Mouse (Mus musculus): ENCODE data around the gene Zfp563. TPM values are rescaled to one million over a fixed set of nuclear protein-coding genes. Genes with fewer than 3 reads are reported as not detected.

Zfp563 gene
- polyA plus RNA-seq (2014; fragmentation: Illumina TruSeq; extraction: RNeasy Lipid Tissue Mini Kit (QIAGEN cat#74804); ENCODE audit: low read depth, low replicate concordance) = 3.6 TPM

DNA sequence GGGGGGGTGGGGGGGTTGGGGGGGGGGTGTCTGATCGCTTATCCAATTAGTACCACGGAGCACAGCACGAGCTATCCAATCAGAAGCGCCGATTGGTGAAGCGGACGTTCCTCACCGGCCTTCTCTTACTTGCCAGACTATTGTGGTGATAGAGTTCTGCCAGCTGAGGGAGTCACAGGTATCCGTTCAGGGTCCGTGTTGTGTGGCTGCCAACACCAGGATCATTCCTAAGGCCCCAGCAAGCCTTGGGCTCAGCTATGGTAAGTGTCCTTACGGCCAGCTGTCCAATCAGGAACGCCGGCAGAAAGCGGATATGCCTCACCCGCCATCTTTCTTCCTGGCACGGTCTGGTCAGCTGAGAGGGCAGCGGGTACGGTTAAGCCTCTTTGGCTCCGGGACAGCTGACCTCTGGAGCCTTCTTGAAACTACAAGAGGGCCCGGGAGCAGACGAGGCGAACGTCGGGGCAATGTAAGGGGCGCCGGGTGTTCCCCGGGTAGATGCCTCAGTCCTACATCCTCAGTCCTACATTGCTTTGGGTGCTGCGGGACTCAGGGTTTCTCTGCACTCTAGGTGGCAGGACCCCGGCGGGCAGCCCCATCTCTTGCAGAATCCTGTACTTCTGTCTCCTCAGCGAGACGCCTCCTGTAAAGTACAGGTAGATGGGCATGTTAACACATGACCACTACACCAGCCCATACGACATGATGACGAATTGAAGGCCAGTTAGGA is at the start of gene Zfp563:
Gene Zfp563 (plus strand): TSS at position 91 of the 730 bp plus-strand sequence.

DNA sequence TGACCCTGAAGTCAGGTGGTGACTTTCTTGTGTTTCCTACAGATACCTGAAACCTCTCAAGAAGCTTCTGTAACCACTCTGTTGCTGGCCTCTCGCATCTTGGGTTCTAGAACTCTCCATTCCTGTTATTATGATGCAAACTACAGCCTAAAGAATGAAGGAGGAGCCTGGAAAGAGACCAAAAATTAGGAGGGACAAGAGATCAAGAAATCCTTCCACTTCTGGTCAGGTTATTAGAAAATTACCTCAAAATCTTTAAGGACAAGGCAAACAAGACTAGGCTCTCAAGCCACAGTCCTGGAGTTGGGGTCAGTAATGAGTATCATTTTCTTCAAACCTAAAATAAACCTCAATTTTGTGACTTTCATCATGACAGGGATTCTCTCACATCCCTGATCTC is 21.2 kb upstream of the Zfp563 start, which contains the start of gene 4921501E09Rik:
Gene 4921501E09Rik (minus strand): TSS at position 101 of the 400 bp plus-strand sequence.

DNA sequence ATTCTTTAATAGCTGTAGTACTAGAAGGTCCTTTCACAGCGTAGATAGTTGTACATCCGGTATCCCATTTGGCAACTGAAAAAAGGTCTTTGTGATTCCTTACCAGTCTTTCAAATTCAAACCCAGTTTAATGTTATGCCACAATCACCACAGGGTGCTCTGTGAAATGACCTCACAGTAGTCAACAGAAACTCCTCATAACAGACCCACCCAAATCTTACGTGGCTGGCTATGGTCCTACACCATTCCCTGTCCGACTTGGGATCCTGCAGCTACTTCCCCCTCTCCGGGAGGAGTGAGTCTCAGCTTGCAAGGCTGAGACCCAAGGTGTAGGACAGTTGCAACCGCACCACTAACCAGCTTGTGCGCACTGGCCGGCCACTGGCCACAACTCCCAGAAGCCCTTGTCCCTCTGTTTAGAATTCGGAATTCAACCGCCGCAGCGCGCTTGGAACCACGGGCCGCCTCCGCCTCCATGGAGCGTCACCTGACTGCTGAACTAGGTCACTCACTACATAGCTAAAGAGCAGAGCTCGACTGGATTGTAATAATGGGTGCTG is 50.2 kb downstream of the Zfp563 start, which contains the start of gene Morc2b:
Gene Morc2b (minus strand): TSS at position 423 of the 560 bp plus-strand sequence.

Other genes starting within 250 kb of the Zfp563 start
- gene Zfp870, start 197.7 kb upstream of the Zfp563 start, polyA plus RNA-seq (2014; fragmentation: Illumina TruSeq; extraction: RNeasy Lipid Tissue Mini Kit (QIAGEN cat#74804); ENCODE audit: low read depth, low replicate concordance) = 6.5 TPM
- gene Cyp4f14, start 172.0 kb upstream of the Zfp563 start, polyA plus RNA-seq (2014; fragmentation: Illumina TruSeq; extraction: RNeasy Lipid Tissue Mini Kit (QIAGEN cat#74804); ENCODE audit: low read depth, low replicate concordance) = 0.73 TPM
- 19.5 TPM for gene Cyp4f13, start 141.9 kb upstream of the Zfp563 start, polyA plus RNA-seq (2014; fragmentation: Illumina TruSeq; extraction: RNeasy Lipid Tissue Mini Kit (QIAGEN cat#74804); ENCODE audit: low read depth, low replicate concordance)
- gene Zfp472, start 123.5 kb upstream of the Zfp563 start, polyA plus RNA-seq (2014; fragmentation: Illumina TruSeq; extraction: RNeasy Lipid Tissue Mini Kit (QIAGEN cat#74804); ENCODE audit: low read depth, low replicate concordance) = 2.9 TPM
- 6.6 TPM for gene Zfp952, start 96.2 kb upstream of the Zfp563 start, polyA plus RNA-seq (2014; fragmentation: Illumina TruSeq; extraction: RNeasy Lipid Tissue Mini Kit (QIAGEN cat#74804); ENCODE audit: low read depth, low replicate concordance)
- gene Zfp763, start 55.9 kb upstream of the Zfp563 start, polyA plus RNA-seq (2014; fragmentation: Illumina TruSeq; extraction: RNeasy Lipid Tissue Mini Kit (QIAGEN cat#74804); ENCODE audit: low read depth, low replicate concordance) = 2.8 TPM
- gene 4921501E09Rik, start 21.3 kb upstream of the Zfp563 start, polyA plus RNA-seq (2014; fragmentation: Illumina TruSeq; extraction: RNeasy Lipid Tissue Mini Kit (QIAGEN cat#74804); ENCODE audit: low read depth, low replicate concordance) = not detected
- 0.47 TPM for gene Morc2b, start 50.4 kb downstream of the Zfp563 start, polyA plus RNA-seq (2014; fragmentation: Illumina TruSeq; extraction: RNeasy Lipid Tissue Mini Kit (QIAGEN cat#74804); ENCODE audit: low read depth, low replicate concordance)
- not detected for gene Olfr55, start 79.1 kb downstream of the Zfp563 start, polyA plus RNA-seq (2014; fragmentation: Illumina TruSeq; extraction: RNeasy Lipid Tissue Mini Kit (QIAGEN cat#74804); ENCODE audit: low read depth, low replicate concordance)
- not detected for gene Olfr239, start 102.0 kb downstream of the Zfp563 start, polyA plus RNA-seq (2014; fragmentation: Illumina TruSeq; extraction: RNeasy Lipid Tissue Mini Kit (QIAGEN cat#74804); ENCODE audit: low read depth, low replicate concordance)
- gene Olfr1564, start 132.4 kb downstream of the Zfp563 start, polyA plus RNA-seq (2014; fragmentation: Illumina TruSeq; extraction: RNeasy Lipid Tissue Mini Kit (QIAGEN cat#74804); ENCODE audit: low read depth, low replicate concordance) = 0.13 TPM
- gene Zfp955a, start 165.8 kb downstream of the Zfp563 start, polyA plus RNA-seq (2014; fragmentation: Illumina TruSeq; extraction: RNeasy Lipid Tissue Mini Kit (QIAGEN cat#74804); ENCODE audit: low read depth, low replicate concordance) = 11.8 TPM
- not detected for gene Olfr63, start 175.4 kb downstream of the Zfp563 start, polyA plus RNA-seq (2014; fragmentation: Illumina TruSeq; extraction: RNeasy Lipid Tissue Mini Kit (QIAGEN cat#74804); ENCODE audit: low read depth, low replicate concordance)
- 9.9 TPM for gene Zfp955b, start 200.2 kb downstream of the Zfp563 start, polyA plus RNA-seq (2014; fragmentation: Illumina TruSeq; extraction: RNeasy Lipid Tissue Mini Kit (QIAGEN cat#74804); ENCODE audit: low read depth, low replicate concordance)

All from heart, adult 10 weeks (tissue).